Mouse (Mus musculus) layer of hippocampus, adult 9-11 months (tissue): ENCODE data around the gene Yjefn3.

ENCODE experiments used
- DNase-seq: peaks from one replicate; pipeline ENCODE4 v3.0.0; 2022

The Yjefn3 gene

DNA sequence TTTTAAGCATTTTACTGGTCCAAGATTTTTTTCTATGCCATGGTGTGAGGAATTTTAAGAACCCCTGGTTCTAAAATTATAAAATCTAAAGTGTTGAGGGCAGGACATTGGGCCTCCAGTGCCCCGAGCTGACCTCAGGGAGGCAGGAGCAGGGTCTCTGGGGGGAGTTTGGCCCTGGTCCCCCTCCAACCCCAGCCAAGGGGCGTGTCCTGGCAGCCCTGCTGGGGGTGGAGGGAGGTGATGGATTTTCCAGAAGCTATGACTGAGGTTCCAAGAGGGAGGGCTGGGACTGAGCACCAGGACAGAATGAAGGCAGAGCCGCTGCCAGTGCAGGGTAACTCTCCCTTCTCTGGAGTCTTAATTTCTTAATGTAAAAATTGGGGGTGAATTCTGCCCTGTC is 24.5 kb downstream of the Yjefn3 start:
- DNase-seq = no peak

- DNase-seq = no peak
Observed at GRCm38 (mm10) chr8:69877396-69877795, 25.1 kb downstream of the Yjefn3 start.

DNA sequence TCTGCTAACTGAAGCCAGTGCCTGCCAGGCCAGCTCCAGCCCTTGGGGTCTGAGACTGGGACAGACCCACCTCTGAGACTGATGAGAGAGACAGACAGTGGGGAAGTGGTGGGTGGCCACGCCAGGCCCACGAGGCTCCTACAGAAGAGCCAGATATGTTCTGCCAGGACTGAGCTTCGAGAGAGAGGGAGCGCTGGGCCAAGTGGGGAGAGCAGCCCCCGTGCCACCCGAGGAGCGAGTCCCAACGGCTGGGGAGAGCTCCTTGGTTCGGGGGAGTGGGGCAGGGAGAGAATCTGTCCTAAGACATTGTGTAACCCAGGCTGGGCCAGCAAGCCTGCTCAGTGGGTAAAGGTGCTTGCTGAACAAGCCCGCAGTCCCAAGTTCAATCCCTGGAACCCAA is 25.5 kb downstream of the Yjefn3 start:
- no peak for DNase-seq

GRCm38 (mm10) chr8:69876097-69876496 is 26.4 kb downstream of the Yjefn3 start:
- DNase-seq = no peak

GRCm38 (mm10) chr8:69874654-69875053 is 27.9 kb downstream of the Yjefn3 start:
- DNase-seq = no peak

GRCm38 (mm10) chr8:69874155-69874554 is 28.4 kb downstream of the Yjefn3 start:
- no peak for DNase-seq

DNA sequence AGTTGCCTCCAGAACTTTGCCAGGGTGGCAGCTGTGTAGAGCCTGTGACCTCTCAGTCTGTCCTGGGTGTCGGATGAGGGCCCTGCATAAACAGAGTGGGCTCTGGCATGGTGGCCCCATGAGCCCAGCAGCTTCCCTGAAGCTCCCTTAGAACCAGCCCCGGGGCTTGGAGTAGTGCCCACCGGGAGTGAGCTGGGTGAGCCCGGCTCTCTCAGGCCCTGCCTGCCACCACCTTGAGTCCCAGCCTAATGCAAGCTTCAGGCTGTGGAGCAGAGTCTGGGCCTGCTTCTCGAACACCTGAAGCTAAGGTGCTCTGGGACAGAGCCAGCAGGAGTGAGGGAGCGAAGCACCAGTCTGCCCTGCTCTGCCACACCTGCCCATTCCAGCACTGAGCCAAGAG is 31.6 kb downstream of the Yjefn3 start:
- DNase-seq = no peak

DNA sequence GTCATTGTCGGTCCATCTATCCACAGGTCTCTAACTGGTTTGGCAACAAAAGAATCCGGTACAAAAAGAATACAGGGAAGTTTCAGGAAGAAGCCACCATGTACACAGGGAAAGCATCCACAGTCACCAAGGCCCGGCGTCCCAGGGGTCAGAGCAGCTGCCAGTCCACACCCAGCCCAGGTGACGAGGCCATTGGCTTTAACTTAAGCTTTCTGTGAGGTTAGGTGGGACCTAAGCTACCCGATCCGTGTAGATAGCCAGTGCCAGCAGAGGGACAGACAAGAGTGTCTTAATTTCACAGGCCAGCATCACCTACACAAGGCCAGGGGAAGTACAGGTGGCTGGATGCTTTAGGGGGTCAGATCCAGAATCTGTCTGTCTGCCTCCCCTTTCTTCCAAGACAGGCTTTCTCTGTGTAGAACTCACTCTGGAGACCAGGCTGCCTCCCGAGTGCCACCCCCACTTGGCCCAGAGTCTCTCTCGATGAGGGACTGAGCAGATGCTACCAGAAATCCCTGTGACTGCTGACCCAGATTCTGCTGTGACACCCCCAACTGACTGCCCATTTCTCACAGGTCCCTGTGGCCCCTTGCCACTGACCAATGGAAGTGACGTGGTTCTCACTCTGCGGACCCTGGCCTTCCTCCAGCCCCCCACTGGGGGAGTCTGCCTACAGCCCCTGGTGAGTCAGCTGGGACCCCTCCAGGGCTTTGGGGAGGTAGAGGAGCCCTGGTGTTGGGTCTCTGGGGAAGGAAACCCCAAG is 32.3 kb downstream of the Yjefn3 start:
- DNase-seq = no peak

- DNase-seq = no peak
Observed at GRCm38 (mm10) chr8:69867696-69868326, 34.7 kb downstream of the Yjefn3 start.

DNA sequence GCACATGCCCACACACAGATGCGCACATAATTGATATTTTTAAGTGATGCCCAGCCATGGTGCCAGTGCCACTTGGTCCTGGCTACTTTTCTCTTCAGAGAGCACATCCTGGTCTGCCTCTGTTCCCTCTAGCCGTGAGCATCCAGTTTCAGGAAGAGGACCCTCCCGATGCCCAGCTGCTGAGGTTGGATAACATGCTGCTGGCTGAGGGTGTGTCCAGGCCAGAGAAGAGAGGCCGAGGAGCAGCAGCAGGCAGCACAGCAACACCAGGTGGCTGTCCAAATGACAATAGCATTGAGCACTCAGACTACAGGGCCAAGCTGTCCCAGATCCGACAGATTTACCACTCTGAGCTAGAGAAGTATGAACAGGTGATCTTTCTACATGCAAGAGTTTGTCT is 38.3 kb downstream of the Yjefn3 start:
- DNase-seq = no peak

GRCm38 (mm10) chr8:69863387-69864020 is 39.0 kb downstream of the Yjefn3 start:
- no peak for DNase-seq

GRCm38 (mm10) chr8:69861251-69861650 is 41.3 kb downstream of the Yjefn3 start:
- no peak for DNase-seq

DNA sequence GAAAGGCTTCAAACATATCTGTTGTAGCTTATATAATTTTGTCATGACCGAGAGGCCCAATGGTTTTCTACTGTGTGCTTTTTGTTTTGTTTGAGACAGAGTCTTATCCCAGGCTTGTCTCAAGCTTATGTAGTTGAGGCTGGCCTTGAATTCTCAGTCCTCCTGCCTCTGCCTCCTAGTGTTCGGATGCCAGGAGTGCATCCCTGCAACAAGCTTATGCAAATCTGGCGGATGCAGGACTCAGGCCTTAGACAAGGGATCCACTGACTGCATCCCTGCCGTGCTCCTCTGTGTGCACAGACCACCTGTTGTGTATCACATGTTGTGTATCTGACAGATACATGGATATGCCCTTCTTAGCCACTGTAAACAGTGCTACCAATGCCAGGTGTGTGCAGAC is 41.7 kb downstream of the Yjefn3 start:
- no peak for DNase-seq

DNA sequence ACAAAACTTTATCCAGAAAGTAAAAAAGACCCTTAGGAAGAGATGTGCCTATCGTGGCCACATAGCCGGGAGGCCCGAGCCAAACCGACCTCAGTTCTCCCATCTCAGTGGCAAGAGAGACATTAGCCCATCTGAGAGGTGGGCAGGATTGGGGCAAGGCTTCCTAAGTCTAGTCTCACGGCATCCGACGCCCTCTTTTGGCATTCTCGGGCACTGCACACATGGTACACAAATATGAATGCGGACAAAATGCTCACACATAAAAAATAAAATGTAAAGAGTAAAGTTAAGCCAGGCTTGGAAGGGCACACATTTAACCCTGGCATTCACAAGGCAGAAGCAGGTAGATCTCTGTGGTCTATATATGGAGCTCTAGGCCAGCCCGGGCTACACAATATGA is 48.6 kb downstream of the Yjefn3 start:
- no peak for DNase-seq

DNA sequence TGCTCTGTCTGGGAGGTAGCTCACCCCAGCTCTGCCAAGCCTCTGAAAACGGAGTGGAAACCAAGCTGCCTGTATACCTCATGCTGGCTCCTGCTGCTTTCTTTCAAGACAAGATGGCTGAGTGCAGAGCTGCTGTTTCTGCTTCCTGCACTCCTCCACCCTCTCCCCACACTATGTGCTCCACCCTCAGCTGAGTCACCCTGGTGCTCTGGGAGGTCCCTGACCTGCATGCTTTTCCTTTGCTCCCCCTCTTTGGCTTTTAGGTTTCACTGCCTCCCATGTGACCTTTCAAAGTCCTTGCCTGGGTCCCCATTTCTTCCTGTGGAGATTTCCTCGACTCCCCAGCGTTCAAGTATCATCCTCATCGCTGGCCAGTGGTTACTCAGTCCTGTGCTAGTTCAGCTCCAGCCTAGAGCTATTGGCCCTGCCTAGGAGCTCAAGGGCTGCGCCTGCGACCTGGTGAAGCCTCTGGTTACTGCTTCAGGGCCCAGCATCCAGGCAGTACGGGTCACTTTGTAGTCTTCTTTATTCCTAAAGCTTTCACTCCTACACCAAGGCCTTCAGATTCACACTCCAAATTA is 51.5 kb downstream of the Yjefn3 start:
- no peak for DNase-seq

- DNase-seq = no peak
Observed at GRCm38 (mm10) chr8:69849899-69850298, 52.6 kb downstream of the Yjefn3 start.

DNA sequence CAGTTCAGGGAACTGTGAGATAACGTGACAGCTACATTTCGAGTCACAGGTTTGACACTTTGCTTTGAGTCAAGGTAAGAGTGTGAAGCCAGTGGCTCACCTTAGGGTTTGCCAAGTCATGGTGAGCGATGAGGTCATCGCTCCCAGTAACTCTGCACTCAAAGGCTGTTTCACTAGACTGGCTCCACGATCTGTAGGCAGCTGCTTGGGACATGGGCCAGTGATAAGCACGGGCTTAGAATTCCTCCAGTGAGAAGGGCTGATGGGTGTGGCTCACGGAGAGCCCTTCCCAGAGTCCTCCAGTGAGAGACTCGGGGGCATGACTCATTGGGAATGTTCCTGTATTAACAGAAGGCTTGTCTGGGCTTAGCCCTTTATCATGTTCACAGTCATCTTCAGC is 53.6 kb downstream of the Yjefn3 start:
- DNase-seq = no peak

- no peak for DNase-seq
Observed at GRCm38 (mm10) chr8:69847167-69848065, 55.1 kb downstream of the Yjefn3 start.
